Mouse (Mus musculus) gastrocnemius, postnatal 25 days (tissue): ENCODE data around the gene Stard3nl. TPM values are rescaled to one million over a fixed set of nuclear protein-coding genes. Genes with fewer than 3 reads are reported as not detected.
"Not testable (repeated sequence)": the region's sequence is repeated elsewhere in the genome, so short reads cannot be mapped to it uniquely, and the experiment has no call there.

ENCODE experiments used
- DNase-seq: peaks from one replicate; pipeline ENCODE4 v3.0.0; 2022
- total RNA-seq, 2 experiments: library from RNA; stranded (reverse); gene quantifications; 1 replicate in 1 of 2; 2 replicates in 1 of 2; pipeline ENCODE4 v1.2.3; 2021

Gene Stard3nl
- total RNA-seq, 2 experiments from 2014 or later = 5.2 to 8.5 TPM

DNA sequence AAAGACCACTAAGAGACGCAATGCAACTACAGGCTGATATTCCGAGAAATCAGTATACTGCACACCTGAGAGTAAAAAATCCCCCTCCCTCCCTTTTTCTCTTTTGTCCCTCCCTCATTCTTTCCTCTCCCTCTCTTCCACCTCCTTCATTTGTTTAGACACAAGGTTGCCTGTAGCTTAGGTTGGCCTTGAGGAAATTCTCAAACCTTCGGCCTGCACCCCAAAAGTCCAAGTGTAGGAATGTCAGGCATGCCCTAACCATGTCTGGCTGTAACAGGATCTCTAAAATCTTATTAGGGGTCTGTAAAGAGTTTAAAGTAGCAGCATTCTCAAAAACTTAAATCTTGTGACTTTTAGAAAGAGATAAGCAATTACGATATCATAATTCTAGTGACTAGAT, 10.4 kb downstream of the Stard3nl start:
- no peak for DNase-seq

DNA sequence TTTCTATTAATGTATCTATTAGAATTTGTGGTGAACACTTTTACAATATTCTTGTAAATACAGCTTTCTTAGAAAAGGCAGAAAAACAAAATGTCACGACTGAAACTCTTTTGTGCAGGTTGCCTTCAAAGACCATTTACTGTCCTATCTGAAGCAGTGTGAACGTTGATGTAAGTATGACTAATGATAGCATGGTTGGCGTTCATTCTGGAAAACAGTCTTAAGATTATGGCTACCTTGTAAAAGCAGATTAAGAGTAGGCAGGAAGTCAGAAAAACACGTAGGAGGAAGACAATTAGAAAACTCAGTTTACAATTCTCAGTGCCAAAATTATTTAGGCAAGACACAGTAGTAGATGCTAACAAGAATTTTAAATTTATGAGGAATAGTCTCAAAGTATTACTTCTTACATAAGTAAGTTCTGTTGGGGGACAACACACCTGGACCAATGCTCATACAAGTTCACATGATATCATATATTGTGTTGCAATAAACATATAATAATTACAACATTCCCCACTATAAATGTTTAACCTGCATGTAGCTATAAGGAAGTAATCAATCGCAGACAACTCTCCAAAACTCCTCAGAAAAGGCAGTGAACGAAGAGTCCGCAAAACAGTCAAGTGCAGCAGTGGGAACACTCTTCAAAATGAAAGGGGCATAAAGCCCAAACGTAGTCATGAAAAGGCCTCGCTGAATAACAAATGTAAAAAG, 14.3 kb downstream of the Stard3nl start:
- no peak for DNase-seq

DNA sequence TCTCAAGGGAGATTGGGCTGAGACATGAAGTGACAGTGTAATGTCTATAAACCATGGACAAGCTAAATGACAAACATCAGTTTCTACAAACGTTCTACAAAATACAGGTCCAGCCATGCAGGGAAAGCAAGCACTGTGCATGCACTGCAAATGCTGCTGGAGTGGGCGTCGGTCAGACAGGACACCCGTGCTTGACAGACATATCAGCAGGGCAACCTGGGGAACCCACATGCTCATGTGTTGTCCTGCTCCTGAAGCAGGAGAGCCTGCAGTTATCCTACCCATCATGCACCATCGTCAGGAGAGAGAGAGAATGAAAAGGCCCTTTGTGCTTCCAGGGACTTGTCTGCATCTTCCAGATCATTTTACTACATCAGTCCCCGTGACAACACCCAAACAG, 16.3 kb downstream of the Stard3nl start:
- no peak for DNase-seq

DNA sequence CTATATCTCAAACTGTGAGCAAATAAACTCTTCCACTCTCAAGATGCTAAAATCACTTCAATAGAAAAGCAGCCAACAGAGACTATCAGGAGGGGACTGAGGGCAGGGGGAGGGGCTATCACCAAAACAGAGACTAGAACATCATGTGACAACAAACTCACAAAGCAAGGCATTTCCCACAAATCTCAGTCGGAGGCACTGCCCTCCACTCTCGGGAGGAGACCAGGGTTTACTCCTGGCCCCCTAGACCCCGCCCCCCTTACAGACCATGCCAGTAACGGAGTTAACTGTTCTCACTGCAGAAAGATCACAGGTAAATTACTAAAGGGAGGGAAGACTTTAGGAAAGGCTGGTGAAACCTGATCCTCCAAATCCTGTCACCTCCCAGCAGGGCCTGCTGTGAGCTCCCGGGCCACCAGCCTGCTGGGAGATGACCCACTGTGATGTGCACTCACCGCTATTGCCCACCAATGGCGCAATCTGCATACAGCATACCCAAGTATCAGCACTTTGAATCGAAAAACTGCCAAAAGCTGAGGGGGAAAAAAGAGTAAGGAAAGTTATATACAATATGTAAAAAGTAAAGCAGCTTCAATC, 23.4 kb downstream of the Stard3nl start:
- no peak for DNase-seq

DNA sequence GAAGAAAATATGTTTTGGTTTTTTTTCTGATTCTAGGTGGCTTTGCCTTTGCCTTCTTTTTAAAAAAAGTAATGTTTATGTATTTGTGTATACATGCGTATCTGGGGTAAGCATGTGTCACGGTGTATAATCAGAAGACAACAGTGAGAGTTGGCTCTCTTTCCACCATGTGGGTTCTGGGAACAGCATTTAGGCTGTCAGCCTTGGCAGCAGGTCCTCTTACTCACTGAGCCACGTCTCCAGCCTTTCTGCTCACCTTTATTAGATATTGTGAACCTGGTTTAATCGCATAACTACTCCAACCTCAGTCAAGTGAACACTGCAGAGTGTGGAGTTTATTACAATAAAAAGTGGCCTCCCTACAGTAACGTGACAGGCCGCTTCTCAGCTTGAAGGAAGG, 26.8 kb downstream of the Stard3nl start:
- DNase-seq = no peak

DNA sequence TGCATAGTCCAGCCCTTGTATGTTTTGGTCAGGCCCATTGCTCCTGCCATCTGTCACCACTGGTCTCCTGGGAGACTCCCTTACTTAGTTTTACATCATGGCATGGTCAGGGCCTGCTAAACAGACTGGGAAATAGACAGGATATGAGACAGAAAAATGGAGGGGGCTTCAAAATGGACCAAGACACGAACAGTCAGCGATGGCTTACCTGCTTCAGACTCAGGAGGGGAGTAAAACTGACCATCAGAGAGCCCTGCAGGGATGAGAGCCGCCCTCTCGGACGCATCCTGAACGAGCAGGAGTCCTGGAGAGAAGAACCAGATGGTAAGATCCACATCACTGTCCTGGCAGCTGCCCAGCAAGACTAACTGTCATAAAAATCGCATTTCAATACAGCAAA, 28.1 kb downstream of the Stard3nl start:
- no peak for DNase-seq

DNA sequence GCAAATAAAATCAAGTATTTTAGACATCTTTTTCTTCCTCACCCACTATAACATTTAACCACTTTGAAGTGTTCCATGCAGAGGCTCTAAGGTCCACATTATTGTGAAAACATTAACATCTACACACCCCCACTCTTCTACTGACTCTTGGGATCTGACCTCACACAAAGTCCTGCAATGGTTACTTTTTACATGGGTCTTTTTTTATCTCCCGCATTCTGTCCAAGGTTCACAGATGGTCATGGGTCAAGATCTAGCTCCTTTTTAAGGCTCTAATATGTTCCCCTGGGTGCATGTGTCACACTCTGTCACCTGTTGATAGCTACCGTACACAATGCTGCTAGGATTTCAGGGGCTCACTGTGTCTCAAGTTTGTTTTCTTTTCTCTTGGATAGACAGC, 28.7 kb downstream of the Stard3nl start:
- no peak for DNase-seq

DNA sequence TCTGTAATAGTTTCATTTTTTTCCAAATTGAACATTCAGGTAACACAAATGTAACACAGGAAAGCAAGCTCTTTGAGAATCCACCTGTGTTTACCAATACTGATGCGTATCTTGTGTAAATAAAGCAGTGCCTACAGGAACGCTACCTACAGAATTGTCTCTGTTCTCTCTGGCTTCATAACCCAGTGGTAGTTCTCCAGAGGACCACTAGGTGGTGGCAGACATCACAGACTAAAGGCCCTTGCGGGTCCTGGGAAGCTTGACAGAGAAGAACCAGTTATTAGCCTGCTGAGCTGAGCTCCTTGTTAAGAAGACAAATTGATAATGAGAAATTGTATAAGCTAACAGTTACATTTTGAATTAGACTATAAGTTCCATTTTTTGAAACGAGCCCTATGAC, 30.0 kb downstream of the Stard3nl start:
- no peak for DNase-seq

DNA sequence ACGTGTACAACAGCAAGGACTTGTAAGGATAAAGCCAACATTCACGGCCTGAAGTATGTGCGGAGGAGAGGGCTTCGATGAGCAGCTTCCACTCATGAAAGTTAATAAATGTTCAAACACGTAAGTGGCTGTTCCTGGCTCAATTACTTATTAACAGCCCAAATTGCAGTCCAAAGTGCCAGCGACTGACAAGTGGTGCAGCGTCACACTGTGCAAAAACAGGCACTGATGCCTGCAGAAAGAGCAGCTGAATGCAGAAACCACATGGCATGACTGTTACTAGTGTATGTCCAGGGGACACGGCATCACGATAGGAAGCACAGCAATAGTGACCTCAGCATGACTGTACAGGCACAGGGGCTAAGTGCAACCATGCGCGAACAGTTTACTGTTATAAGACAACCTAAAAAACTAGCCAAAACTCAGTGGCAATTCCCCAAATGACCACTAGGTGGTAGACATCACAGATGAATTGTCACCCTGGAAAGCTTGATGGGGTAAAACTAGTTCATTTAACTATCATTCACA, 31.3 kb downstream of the Stard3nl start:
- DNase-seq = no peak

DNA sequence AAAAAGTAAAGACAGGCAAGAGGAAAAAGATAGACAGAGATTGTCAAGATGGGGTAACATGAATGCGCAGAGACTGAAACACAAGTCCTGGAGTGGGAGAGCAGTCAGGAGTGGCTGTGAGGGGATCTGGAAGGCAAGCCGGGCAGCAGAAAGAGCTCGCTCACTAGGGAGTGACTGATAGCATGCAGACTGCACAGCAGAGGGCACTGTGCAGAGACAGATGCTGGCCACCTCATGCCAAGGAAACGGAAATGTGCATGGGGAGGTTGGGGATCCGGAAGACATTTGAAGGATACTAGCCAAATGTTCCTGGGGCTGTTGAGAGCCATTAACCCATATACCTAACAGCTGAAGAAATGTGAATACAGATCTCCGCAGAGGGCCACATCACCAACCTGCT, 33.2 kb downstream of the Stard3nl start:
- DNase-seq = no peak

DNA sequence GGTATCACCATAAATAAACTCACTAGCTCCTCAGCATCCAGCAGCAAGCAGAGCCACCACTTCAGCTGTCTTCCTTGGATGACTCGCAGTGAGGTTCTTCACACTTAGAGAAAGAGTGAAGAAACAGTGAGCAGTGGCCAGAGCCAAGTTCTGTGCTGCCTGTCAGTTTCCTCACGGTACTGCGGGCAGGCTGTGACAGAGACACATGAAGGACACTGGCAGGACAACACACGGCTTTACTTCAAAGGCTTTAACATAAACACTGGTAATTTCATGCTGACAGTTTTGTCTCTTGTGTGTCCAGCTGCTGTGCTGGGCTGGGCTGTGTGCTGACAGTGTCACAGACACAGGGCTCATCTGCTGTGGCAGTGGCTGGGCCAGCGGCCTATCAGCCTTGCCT, 37.6 kb downstream of the Stard3nl start:
- no peak for DNase-seq

DNA sequence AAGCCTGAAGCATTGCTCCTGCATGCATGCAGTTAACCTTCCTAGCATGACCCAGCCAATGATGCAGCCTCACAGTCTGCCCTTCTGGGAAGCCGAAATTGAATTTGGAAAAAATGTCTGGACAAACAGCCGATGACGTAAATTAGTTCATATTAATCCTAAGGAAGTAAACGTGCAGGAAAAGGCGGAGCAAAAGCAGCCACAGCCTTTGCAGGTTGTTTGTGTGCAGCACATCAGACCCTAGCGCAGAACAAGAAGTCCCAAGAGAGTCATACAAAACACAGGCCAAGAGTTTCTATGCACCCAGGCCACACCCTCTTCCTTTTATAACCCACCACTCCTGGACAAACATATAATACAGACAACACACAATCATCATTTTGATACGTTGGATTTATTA, 38.3 kb downstream of the Stard3nl start:
- no peak for DNase-seq

DNA sequence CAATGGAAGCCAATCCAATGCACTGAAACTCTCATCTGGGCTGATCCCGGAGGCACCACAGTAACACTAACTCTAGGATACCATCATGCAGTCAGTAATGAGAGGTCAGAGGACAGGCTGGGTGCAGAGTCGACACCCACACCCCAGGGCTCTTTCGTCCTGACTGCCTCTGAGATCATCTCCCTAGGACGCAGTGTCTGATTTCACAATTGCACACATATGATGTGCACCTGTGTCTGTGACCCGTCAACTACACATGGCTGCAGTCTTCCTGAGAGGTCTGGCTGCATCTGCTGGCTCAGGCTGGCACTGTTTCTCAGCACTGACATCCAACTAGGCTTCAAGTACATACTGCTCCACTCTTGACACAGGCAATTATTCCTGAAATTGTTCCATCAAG, 38.9 kb downstream of the Stard3nl start:
- no peak for DNase-seq

DNA sequence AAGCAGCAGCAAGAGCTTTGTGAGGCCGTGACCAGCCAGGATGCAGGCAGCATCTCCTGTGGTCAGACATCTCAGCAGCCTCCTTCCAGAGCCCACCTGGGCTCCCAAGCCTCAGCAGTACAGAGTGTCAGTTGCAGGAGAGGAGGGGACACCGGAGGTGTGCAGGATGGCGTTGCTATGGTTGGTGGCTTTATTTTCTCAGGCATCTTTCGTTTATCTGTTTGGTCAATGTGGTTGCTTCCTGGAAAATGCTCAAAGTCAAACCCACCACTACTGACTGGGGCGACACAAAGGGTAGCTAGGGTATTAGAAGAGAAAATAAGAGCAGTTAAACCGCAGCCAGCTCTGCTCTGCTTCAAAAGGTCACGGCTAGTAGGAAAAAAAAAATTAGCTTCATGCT, 39.5 kb downstream of the Stard3nl start:
- DNase-seq = no peak

DNA sequence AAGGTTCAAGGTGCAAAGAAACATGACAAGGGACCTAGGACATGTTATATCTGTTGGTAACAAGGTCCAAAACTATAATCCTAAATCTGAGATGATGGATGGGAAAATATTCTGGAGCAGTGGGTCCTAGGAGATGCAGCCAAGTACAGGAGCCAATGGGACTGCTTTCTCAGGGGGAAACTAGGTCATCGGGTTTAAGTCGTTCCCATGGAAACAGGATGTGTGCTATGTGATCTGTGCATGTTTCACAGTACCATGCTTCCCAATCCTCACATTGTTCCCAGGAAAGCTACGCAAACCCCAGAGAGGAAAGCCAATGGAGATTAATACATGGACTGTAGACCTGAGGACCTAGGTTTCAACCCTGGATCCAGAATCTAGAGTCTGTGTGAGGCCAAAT, 42.8 kb downstream of the Stard3nl start:
- no peak for DNase-seq

DNA sequence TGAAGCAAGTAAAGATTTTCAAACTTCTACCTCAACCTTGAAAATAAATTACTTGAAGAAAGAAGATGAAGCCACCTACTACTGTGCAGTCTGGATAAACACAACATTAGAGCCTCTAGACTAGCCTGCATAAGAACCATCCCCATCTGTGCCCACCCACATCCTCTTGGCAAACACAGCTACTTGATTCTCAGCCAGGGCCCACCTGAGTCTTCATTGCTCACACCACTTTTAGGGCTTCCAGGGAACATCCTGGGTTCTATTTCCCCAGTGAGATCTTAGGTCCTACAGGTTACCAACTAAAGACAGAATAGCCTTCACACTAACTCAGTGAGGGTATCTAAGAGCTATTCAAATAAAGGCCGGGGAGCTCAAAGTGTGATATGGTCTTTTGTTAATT, 55.2 kb downstream of the Stard3nl start:
- DNase-seq = not testable (repeated sequence)

DNA sequence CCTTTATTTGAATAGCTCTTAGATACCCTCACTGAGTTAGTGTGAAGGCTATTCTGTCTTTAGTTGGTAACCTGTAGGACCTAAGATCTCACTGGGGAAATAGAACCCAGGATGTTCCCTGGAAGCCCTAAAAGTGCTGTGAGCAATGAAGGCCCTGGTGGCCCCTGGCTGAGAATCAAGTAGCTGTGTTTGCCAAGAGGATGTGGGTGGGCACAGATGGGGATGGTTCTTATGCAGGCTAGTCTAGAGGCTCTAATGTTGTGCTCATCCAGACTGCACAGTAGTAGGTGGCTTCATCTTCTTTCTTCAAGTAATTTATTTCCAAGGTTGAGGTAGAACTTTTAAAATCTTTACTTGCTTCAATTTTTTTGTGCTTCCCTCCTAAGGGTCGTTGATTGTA, 59.3 kb downstream of the Stard3nl start:
- DNase-seq = not testable (repeated sequence)

Other genes with a start within 250 kb of the Stard3nl start
- 100 to 1,000 TPM in 1 of 2 experiments, 10 to 100 TPM in 1; 85.7 to 113 TPM for gene Epdr1, start 224.1 kb upstream of the Stard3nl start, total RNA-seq
- 10 to 100 TPM in 1 of 2 experiments, 1 to 10 TPM in 1; 2.7 to 14.8 TPM for gene Sfrp4, start 227.3 kb upstream of the Stard3nl start, total RNA-seq